8 mouse cellular contexts compared by ENCODE assay signal in genomic region chr4:123584084-123584719, GRCm38 (mm10).
DNase-seq lines count a peak whose midpoint lies in the region; ATAC-seq and TF ChIP-seq lines count a peak whose summit lies in the region.
"Had no signal": no experiment of that assay in that cellular context is flagged by ENCODE, and none has a peak within 500 bp of the region (broad histone marks: within the 10 kb centered on the region; RNA-seq: fewer than 3 reads in every experiment).

No protein-coding gene starts in this region.

- no peaks in the 10 kb centered on the region for H3K36me3 ChIP-seq in forebrain, embryonic 12.5 days (replicated peaks)
- no peaks in the 10 kb centered on the region for H3K36me3 ChIP-seq in intestine, postnatal 0 days (ENCODE audit: control insufficient read depth, insufficient read depth)

- H3K27ac ChIP-seq in forebrain, embryonic 12.5 days, result peak overlapping the region; percentile 54
- H3K27ac ChIP-seq in intestine, postnatal 0 days (ENCODE audit: low read depth, low read length), result no peak overlapping the region

- peak; percentile 76 for TF ChIP-seq CTCF in intestine, postnatal 0 days (IDR thresholded peaks at IDR 0.05; ENCODE audit: low read depth)

- no peak overlapping the region for H3K9ac ChIP-seq in forebrain, embryonic 12.5 days
- no peak overlapping the region for H3K9ac ChIP-seq in intestine, postnatal 0 days (ENCODE audit: low read depth, low read length)

- 40% methylated on average over 8 of the region's 8 CpGs for WGBS in forebrain, embryonic 12.5 days
- WGBS in intestine, postnatal 0 days, result 36% methylated on average over 8 of the region's 8 CpGs

- ATAC-seq in forebrain, embryonic 12.5 days (ENCODE audit: low FRiP score), result no peak
- ATAC-seq in intestine, postnatal 0 days, result no peak
- no peak for ATAC-seq in erythroid progenitor cell, adult 5-6 weeks (replicated peaks; ENCODE audit: low FRiP score, poor library complexity, severe bottlenecking)

- H3K4me1 ChIP-seq in forebrain, embryonic 12.5 days, result peaks cover 23% of the 10 kb centered on the region
- 0 out of 2 replicates have a peak, but pooled peaks cover 3% of the 10 kb centered on the region for H3K4me1 ChIP-seq in intestine, postnatal 0 days (replicated peaks; ENCODE audit: control insufficient read depth, insufficient read depth, low read length)

- DNase-seq in 416B (ENCODE audit: low read depth), result peak; percentile 76
- peak; percentile 69 for DNase-seq in CD4-positive helper T cell, adult 2 months (ENCODE audit: low read depth, low spot score)
- peak; percentile 80 for DNase-seq in naive thymus-derived CD4-positive, alpha-beta T cell, adult 2 months (ENCODE audit: low read depth)
- no peak for DNase-seq in layer of hippocampus, postnatal 10 days (ENCODE audit: low spot score in 2 of 2)

- H3K9me3 ChIP-seq in forebrain, embryonic 12.5 days, result no peaks in the 10 kb centered on the region
- H3K9me3 ChIP-seq in intestine, postnatal 0 days (ENCODE audit: control insufficient read depth), result no peaks in the 10 kb centered on the region

- no peak overlapping the region for H3K4me2 ChIP-seq in forebrain, embryonic 12.5 days
- no peak overlapping the region for H3K4me2 ChIP-seq in intestine, postnatal 0 days (replicated peaks; ENCODE audit: low read depth)

- no peak overlapping the region for H3K4me3 ChIP-seq in forebrain, embryonic 12.5 days (replicated peaks)
- no peak overlapping the region for H3K4me3 ChIP-seq in intestine, postnatal 0 days (ENCODE audit: low read depth, low read length)
- H3K4me3 ChIP-seq: erythroblast, embryonic 14.5 days had no signal

- H3K27me3 ChIP-seq in forebrain, embryonic 12.5 days, result no peaks in the 10 kb centered on the region
- H3K27me3 ChIP-seq in intestine, postnatal 0 days (replicated peaks; ENCODE audit: control insufficient read depth, insufficient read depth, low read length), result no peaks in the 10 kb centered on the region

Comparison
In these comparisons a context has a peak if more than half of its experiments do, and no peak if none do; other contexts are left out.
1. DNase-seq: peak in 416B (single experiment), CD4-positive helper T cell, adult 2 months (single experiment) and naive thymus-derived CD4-positive, alpha-beta T cell, adult 2 months (single experiment); none in layer of hippocampus, postnatal 10 days (0 of 2).